Mouse (Mus musculus) liver, embryonic 14.5 days (tissue): ENCODE measurements at regions not wholly inside any gene's neighbourhood (a gene's known extent, or its start where the extent isn't known, plus 50 kb on each side); places are given as distances from the start of the nearest gene placed in this dataset.

Experiments used
- CTCF ChIP-seq: IDR thresholded peaks from 2 replicates; pipeline ENCODE4 v1.5.1; 2016; ENCODE audit warnings: antibody characterized with exemption, low read depth, control low read depth
- EP300 ChIP-seq: IDR thresholded peaks from 2 replicates; pipeline ENCODE4 v1.6.1; 2016; ENCODE audit warnings: antibody characterized with exemption, low read depth

- TF ChIP-seq CTCF: no peak
- no peak for TF ChIP-seq EP300
These were observed 84.1 kb upstream of the Trpc3 start for GRCm38 (mm10) chr3:36774023-36774422.
